Mouse (Mus musculus) erythroblast, embryonic 14.5 days (primary cell): ENCODE measurements around the gene Hoxc10. TPM values are rescaled to one million over a fixed set of nuclear protein-coding genes. Genes with fewer than 3 reads are reported as not detected.

Experiments used
- H3K27me3 ChIP-seq: 2 replicates; pipeline ENCODE4 v1.6.1; 2012; ENCODE audit warnings: inconsistent platforms; ENCODE audit not compliant: control insufficient read depth
- H3K36me3 ChIP-seq: 2 replicates; pipeline ENCODE4 v1.6.1; 2012; ENCODE audit warnings: mild to moderate bottlenecking, inconsistent platforms; ENCODE audit not compliant: control insufficient read depth
- H3K4me1 ChIP-seq: 2 replicates; pipeline ENCODE4 v1.6.1; 2012; ENCODE audit warnings: inconsistent platforms; ENCODE audit not compliant: control insufficient read depth
- H3K4me3 ChIP-seq: replicated peaks from 2 replicates; pipeline ENCODE3; 2012; ENCODE audit warnings: moderate library complexity, mild to moderate bottlenecking, inconsistent platforms
- H3K9me3 ChIP-seq: 2 replicates; pipeline ENCODE4 v1.6.1; 2012; ENCODE audit warnings: low read length, inconsistent platforms, mixed read lengths; ENCODE audit not compliant: control insufficient read depth
- GATA1 ChIP-seq: IDR thresholded peaks from 2 replicates; pipeline ENCODE4 v1.6.1; 2012; ENCODE audit warnings: low read length, inconsistent platforms, mixed read lengths
- TAL1 ChIP-seq: IDR thresholded peaks from 3 replicates; pipeline ENCODE4 v1.6.1; 2012; ENCODE audit warnings: low read length, inconsistent platforms, mixed read lengths
- polyA plus RNA-seq: library from polyadenylated mRNA; stranded (reverse); fragments of >175 nt; gene quantifications from 2 replicates; pipeline ENCODE4 v1.2.3, GENCODE M21; 2012

Gene Hoxc10
- polyA plus RNA-seq, 1 experiment = not detected

GRCm38 (mm10) chr15:102954192-102955006 is 12.2 kb upstream of the Hoxc10 start, which contains the start of gene Hoxc11:
Hoxc11 (plus strand) TSS chr15:102954427.
- no peak for TF ChIP-seq TAL1
- no peak for TF ChIP-seq GATA1
- Histone ChIP-seq H3K9me3 (peaks cover 8% of the 10 kb centered on the region; the same call in 1 of the 2 replicates), H3K27me3 (peaks cover 100% of the 10 kb centered on the region), H3K36me3 (no peaks in the 10 kb centered on the region), H3K4me1 (no peaks in the 10 kb centered on the region), H3K4me3 (no peak within 1 kb of the TSS)

- Histone ChIP-seq H3K36me3 (no peaks in the 10 kb centered on the region), H3K4me3 (no peak overlapping the region), H3K4me1 (no peaks in the 10 kb centered on the region), H3K9me3 (peaks cover 8% of the 10 kb centered on the region; the same call in 1 of the 2 replicates), H3K27me3 (peaks cover 100% of the 10 kb centered on the region)
- TF ChIP-seq TAL1 = no peak
- no peak for TF ChIP-seq GATA1
These were observed 11.6 kb upstream of the Hoxc10 start for GRCm38 (mm10) chr15:102955007-102955382.

- Histone ChIP-seq H3K4me3 (no peak overlapping the region), H3K4me1 (no peaks in the 10 kb centered on the region), H3K27me3 (peaks cover 100% of the 10 kb centered on the region), H3K9me3 (peaks cover 8% of the 10 kb centered on the region; the same call in 1 of the 2 replicates), H3K36me3 (no peaks in the 10 kb centered on the region)
- TF ChIP-seq TAL1 (no peak), GATA1 (no peak)
These were observed 10.6 kb upstream of the Hoxc10 start for GRCm38 (mm10) chr15:102955833-102956640.

- Histone ChIP-seq H3K27me3 (peaks cover 100% of the 10 kb centered on the region), H3K4me3 (no peak overlapping the region), H3K36me3 (no peaks in the 10 kb centered on the region), H3K9me3 (peaks cover 8% of the 10 kb centered on the region; the same call in 1 of the 2 replicates), H3K4me1 (no peaks in the 10 kb centered on the region)
- TF ChIP-seq GATA1 (no peak), TAL1 (no peak)
These were observed 9.7 kb upstream of the Hoxc10 start for GRCm38 (mm10) chr15:102956906-102957305.

- H3K9me3 ChIP-seq = peaks cover 5% of the 10 kb centered on the region; the same call in 1 of the 2 replicates
- TF ChIP-seq GATA1 (no peak), TAL1 (no peak)
- H3K4me3 ChIP-seq = no peak overlapping the region
- no peaks in the 10 kb centered on the region for H3K36me3 ChIP-seq
- no peaks in the 10 kb centered on the region for H3K4me1 ChIP-seq
- H3K27me3 ChIP-seq = peaks cover 100% of the 10 kb centered on the region
These were observed 6.9 kb upstream of the Hoxc10 start for GRCm38 (mm10) chr15:102959663-102960191.

- no peaks in the 10 kb centered on the region for H3K4me1 ChIP-seq
- H3K9me3 ChIP-seq = peaks cover under 1% of the 10 kb centered on the region; the same call in 1 of the 2 replicates
- TF ChIP-seq TAL1 (no peak), GATA1 (no peak)
- H3K27me3 ChIP-seq = peaks cover 100% of the 10 kb centered on the region
- no peaks in the 10 kb centered on the region for H3K36me3 ChIP-seq
- H3K4me3 ChIP-seq = no peak overlapping the region
These were observed 4.9 kb upstream of the Hoxc10 start for GRCm38 (mm10) chr15:102961728-102962127.

GRCm38 (mm10) chr15:102962492-102962891 is 4.1 kb upstream of the Hoxc10 start:
- peaks cover 3% of the 10 kb centered on the region; the same call in 1 of the 2 replicates for H3K9me3 ChIP-seq
- H3K36me3 ChIP-seq = no peaks in the 10 kb centered on the region
- peaks cover 100% of the 10 kb centered on the region for H3K27me3 ChIP-seq
- H3K4me3 ChIP-seq = no peak overlapping the region
- TF ChIP-seq GATA1 (no peak), TAL1 (no peak)
- H3K4me1 ChIP-seq = no peaks in the 10 kb centered on the region

GRCm38 (mm10) chr15:102963259-102963658 is 3.3 kb upstream of the Hoxc10 start:
- TF ChIP-seq GATA1 = no peak
- Histone ChIP-seq H3K4me3 (no peak overlapping the region), H3K36me3 (no peaks in the 10 kb centered on the region), H3K4me1 (no peaks in the 10 kb centered on the region), H3K9me3 (peaks cover 3% of the 10 kb centered on the region; the same call in 1 of the 2 replicates), H3K27me3 (peaks cover 100% of the 10 kb centered on the region)
